Mouse (Mus musculus) spleen, adult 2 months (tissue): Measurements from ENCODE around the gene Pqlc2. TPM values are rescaled to one million over a fixed set of nuclear protein-coding genes. Genes with fewer than 3 reads are reported as not detected.
A peak's percentile ranks its signal among the peaks of the same experiment; 100 is the strongest.

Source experiments
- DNase-seq, 2 experiments: peaks; one replicate each; pipeline versions ENCODE4 v3.0.0 to v3.0.0-alpha.2; 2012 to 2021; ENCODE audit warnings: low spot score in 2 of 2, low read depth in 1 of 2
- H3K27ac ChIP-seq: fragments of 200-500 bp; 2 replicates; pipeline ENCODE4 v1.5.1; 2012; ENCODE audit warnings: low read length, inconsistent platforms; ENCODE audit not compliant: insufficient read depth
- H3K27me3 ChIP-seq: fragments of 200-500 bp; 2 replicates; pipeline ENCODE4 v1.6.1; 2012; ENCODE audit warnings: mild to moderate bottlenecking, moderate library complexity, low read length, inconsistent platforms; ENCODE audit not compliant: control insufficient read depth, insufficient read depth
- H3K36me3 ChIP-seq: fragments of 200-500 bp; 2 replicates; pipeline ENCODE4 v1.6.1; 2012; ENCODE audit warnings: mild to moderate bottlenecking, low read length, inconsistent platforms; ENCODE audit not compliant: control insufficient read depth, insufficient read depth
- H3K4me1 ChIP-seq: fragments of 200-500 bp; 2 replicates; pipeline ENCODE4 v1.6.1; 2011; ENCODE audit warnings: inconsistent platforms; ENCODE audit not compliant: control insufficient read depth, insufficient read depth, insufficient read length
- H3K4me3 ChIP-seq: fragments of 200-500 bp; 2 replicates; pipeline ENCODE4 v1.5.1; 2011; ENCODE audit warnings: mild to moderate bottlenecking, inconsistent platforms; ENCODE audit not compliant: insufficient read depth, insufficient read length; ENCODE audit errors: extremely low read depth
- CTCF ChIP-seq: fragments of 200-500 bp; IDR thresholded peaks from 2 replicates; pipeline ENCODE4 v1.5.1; 2011; ENCODE audit warnings: mild to moderate bottlenecking, inconsistent platforms; ENCODE audit not compliant: insufficient read depth, insufficient read length, insufficient replicate concordance; ENCODE audit errors: extremely low read depth
- POLR2A ChIP-seq: fragments of 200-500 bp; IDR thresholded peaks from 2 replicates; pipeline ENCODE4 v1.6.1; 2011; ENCODE audit warnings: low read depth, low read length, inconsistent platforms
- WGBS: fragments of 180-500 bp; shearing (Covaris S2); methylation state at CpG from one replicate; pipeline ENCODE4 v1.1.7; 2018; 5-methylcytosine and 5-hydroxymethylcytosine counted together
- polyA plus RNA-seq: library from polyadenylated mRNA; depleted of rRNA; stranded (reverse); fragments of >200 nt; gene quantifications from 2 replicates; pipeline ENCODE4 v1.2.3, GENCODE M21; 2012

The Pqlc2 gene
- polyA plus RNA-seq, 1 experiment = 48.3 TPM

DNA sequence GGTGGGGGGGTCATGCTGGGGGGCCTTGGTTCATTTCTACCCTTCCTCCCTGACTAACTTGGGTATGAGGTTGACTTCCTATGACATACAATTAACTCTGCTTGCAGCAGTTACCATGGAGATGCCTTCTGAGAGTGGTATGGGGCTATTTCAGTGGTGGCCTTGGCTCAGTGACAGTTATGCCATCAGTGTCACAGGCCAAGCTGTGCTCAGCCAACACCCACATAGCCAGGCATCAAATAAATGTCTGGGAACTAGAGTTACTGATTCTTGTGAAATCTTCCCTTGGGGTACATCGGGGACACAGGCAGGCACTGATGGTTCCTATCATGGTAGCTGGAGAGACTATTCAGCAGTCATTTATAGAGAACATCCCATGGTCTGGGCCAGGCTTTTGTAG lies 42.3 kb downstream of the Pqlc2 start:
- no peak for DNase-seq
- 90% methylated on average over 1 of the region's 1 CpGs for WGBS
- Histone ChIP-seq H3K27ac (no peak overlapping the region), H3K27me3 (no peaks in the 10 kb centered on the region), H3K4me1 (no peaks in the 10 kb centered on the region), H3K36me3 (peaks cover 34% of the 10 kb centered on the region), H3K4me3 (no peak overlapping the region)
- TF ChIP-seq CTCF (no peak), POLR2A (no peak)

DNA sequence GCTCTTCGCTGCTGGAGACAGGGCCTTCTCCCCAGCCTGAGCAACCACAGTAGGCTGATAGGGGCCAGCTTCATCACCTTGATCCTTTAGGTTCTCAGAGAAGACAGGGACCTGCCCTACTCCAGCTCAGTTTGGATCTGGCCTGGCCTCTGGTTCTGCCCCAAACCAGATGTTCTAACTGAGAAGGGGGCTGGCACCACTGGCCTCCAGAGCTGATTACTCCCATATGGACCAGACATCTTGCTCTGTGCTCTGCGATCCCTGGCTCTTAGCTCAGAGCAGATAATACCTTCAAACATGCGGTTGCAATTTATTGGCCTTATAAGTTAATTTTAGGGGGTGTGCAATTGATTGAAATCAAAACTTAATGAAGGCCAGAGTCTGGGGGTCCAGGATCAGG lies 43.2 kb downstream of the Pqlc2 start:
- H3K27ac ChIP-seq = no peak overlapping the region
- no peak for DNase-seq
- H3K36me3 ChIP-seq = peaks cover 41% of the 10 kb centered on the region
- no peaks in the 10 kb centered on the region for H3K4me1 ChIP-seq
- H3K4me3 ChIP-seq = no peak overlapping the region
- 93% methylated on average over 3 of the region's 3 CpGs for WGBS
- no peaks in the 10 kb centered on the region for H3K27me3 ChIP-seq
- TF ChIP-seq CTCF (no peak), POLR2A (no peak)

DNA sequence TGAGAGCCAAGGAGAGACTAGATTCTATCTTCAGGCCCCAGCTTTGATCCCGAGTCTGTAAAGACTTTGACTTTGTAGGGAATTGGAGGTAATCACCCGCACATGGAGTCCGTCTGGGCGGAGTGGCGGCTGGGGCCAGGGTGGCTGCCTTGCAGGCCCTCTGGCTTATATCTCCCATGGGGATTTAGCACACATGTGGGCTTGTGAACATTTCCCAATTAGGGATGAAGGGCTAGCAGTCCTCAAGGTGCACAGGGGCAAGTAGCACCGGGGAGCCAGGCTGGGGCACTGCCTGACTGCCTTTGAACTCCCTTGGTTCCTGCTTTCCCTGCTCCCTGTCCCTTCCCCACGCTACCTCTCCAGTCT lies 44.0 kb downstream of the Pqlc2 start:
- H3K27ac ChIP-seq = no peak overlapping the region
- no peak overlapping the region for H3K4me3 ChIP-seq
- H3K27me3 ChIP-seq = no peaks in the 10 kb centered on the region
- 92% methylated on average over 7 of the region's 7 CpGs for WGBS
- DNase-seq = no peak
- H3K36me3 ChIP-seq = peaks cover 48% of the 10 kb centered on the region
- TF ChIP-seq CTCF (no peak), POLR2A (no peak)
- H3K4me1 ChIP-seq = no peaks in the 10 kb centered on the region

DNA sequence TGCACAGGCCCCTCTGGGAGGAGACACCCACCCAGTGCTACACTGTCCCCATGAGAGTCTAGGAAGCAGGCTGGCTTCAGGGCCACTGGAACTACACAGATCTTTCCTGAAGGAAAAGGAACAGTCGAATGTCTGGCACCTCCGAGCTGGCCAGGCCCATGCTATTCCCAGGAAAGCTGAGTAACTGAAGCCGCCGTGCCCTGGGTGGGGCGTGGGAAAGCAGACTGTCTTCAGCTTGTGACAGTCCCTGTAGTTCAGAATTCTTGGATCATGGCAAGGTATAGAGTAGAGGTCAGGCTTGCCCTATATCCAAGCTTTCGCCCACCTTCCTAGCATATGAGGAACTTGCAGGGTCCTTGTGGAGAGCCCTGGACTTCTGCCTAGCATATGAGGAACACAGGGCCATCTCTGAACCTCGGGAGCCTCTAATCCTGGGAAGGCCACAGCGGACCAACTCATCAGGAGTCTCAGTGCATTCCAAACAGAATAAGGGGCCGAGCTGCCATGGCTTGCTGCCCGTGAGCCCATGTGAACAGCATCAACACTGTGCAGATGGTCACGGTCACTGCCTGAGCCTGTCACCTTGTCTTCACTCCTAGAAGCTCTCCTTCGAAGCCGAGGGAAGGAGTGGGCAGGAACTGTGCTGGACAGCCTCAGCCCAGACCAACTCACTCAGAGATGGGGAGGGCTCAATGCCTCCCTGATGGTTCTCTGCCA lies 44.6 kb downstream of the Pqlc2 start:
- WGBS = 93% methylated on average over 13 of the region's 13 CpGs
- TF ChIP-seq POLR2A (no peak), CTCF (no peak)
- H3K27ac ChIP-seq = no peak overlapping the region

DNA sequence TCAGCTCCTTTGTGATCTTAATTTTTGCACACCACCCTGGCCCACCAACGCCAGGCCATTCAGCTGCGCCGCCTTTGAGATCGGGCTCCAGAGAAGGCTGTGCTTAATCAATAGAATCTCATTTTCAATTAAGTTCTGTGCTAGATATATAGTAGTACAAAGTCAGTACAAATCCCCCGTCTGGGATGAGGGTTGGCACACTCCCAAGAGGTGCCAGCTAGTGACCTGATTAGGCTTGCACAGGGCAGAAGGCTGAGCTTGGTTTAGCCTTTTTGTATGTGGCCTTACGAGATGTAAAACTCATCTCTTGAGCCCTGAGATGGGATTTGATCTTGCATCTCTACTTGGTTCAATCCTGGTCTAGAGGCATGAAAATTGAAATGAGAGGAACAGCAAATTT lies 47.5 kb downstream of the Pqlc2 start:
- H3K4me3 ChIP-seq = no peak overlapping the region
- DNase-seq = no peak
- H3K27me3 ChIP-seq = no peaks in the 10 kb centered on the region
- peaks cover 17% of the 10 kb centered on the region; the same call in 1 of the 2 replicates for H3K4me1 ChIP-seq
- no peak overlapping the region for H3K27ac ChIP-seq
- no peak for TF ChIP-seq POLR2A
- TF ChIP-seq CTCF = no peak
- 90% methylated on average over 6 of the region's 6 CpGs for WGBS
- H3K36me3 ChIP-seq = peaks cover 48% of the 10 kb centered on the region

More for the DNA sequence above, 44.6 kb downstream of the Pqlc2 start:
- Histone ChIP-seq H3K36me3 (peaks cover 50% of the 10 kb centered on the region), H3K4me3 (no peak overlapping the region), H3K27me3 (no peaks in the 10 kb centered on the region), H3K4me1 (no peaks in the 10 kb centered on the region)
- DNase-seq = no peak

DNA sequence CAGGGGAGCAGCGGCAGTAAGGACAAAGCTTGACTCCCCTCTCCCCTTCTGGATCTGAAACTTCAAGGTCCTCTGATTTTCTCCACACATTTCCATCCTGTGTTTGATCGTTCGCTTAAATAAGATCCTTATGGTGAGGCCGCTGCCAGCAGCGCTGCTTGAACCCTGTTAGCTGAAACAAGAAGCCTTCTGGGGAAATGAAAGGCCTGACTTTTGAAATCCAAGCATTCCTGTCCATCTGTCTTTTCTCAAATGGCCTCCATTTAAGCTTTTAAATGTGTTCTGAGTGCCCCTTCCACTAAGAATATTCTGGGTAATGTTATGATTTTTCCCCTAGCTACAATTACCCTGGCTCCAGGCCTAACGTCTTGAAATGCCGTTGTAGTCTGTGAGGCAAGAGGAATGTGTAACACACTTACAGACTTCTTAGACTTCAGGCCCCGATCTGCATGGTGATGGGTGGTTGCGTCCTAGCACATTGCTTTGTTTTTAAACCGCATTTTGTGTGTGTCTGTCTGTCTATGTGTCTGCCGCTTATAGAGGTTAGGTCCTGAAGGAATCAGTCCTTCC lies 51.1 kb downstream of the Pqlc2 start:
- Histone ChIP-seq H3K4me3 (no peak overlapping the region), H3K4me1 (peaks cover 20% of the 10 kb centered on the region; the same call in 1 of the 2 replicates), H3K36me3 (peaks cover 42% of the 10 kb centered on the region), H3K27ac (peak overlapping the region; percentile 60), H3K27me3 (no peaks in the 10 kb centered on the region)
- TF ChIP-seq POLR2A = no peak
- no peak for TF ChIP-seq CTCF
- 64% methylated on average over 11 of the region's 11 CpGs for WGBS
- DNase-seq = no peak

DNA sequence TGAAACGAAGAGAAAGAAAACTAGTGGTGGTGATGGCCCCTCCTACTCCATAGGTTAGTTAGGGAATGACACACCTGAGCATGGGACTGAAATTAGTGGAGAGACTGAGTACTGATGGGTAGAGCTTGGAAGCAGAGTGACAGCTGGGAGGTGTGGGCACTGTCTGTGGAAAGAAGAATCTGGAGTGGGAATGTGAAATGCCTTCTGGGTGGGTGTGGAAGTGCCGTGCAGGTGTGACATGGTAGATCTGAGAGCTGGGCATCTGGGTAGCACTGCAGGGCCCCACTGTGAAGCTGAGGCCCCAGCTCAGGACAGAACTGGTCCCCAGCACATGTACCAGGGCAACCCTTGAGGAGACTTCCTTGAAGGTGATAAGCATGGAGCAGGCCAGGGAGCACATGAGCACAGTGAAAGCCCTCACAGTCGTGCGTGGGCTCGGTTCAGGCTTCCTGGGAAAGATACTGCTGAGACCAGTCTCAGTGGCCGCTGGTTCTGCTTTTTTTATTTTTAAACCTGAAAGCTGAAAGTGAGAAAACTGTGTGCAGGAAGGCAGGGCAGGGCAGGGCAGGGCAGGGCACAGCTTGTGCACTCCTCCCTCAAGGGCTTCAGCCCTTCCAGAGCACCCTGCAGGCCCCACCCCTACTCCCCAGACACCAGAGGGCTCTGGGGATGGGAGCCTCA lies 51.7 kb downstream of the Pqlc2 start:
- WGBS = 29% methylated on average over 6 of the region's 6 CpGs
- peak in 1 of 2 experiments; percentile 64 for DNase-seq
- peaks cover 36% of the 10 kb centered on the region for H3K36me3 ChIP-seq
- H3K4me1 ChIP-seq = peaks cover 20% of the 10 kb centered on the region; the same call in 1 of the 2 replicates
- TF ChIP-seq POLR2A = no peak
- TF ChIP-seq CTCF = no peak
- no peak overlapping the region for H3K4me3 ChIP-seq
- peak overlapping the region; percentile 60 for H3K27ac ChIP-seq
- H3K27me3 ChIP-seq = no peaks in the 10 kb centered on the region
